Mouse (Mus musculus) heart, embryonic 16.5 days (tissue): ENCODE measurements around the gene Slc4a1. TPM values are rescaled to one million over a fixed set of nuclear protein-coding genes. Genes with fewer than 3 reads are reported as not detected.

Experiments used
- ATAC-seq: fragments of 200-750 bp; cut with Nextera tagmentation; replicated peaks from 2 replicates; pipeline ENCODE4 v1.8.0; 2017; ENCODE audit warnings: moderate number of reproducible peaks; ENCODE audit not compliant: insufficient read depth, low FRiP score; ENCODE audit errors: extremely low read depth
- H3K27ac ChIP-seq: fragments of 300-500 bp; sonication (generic); 2 replicates; pipeline ENCODE4 v1.5.1; 2014; ENCODE audit warnings: mild to moderate bottlenecking, low read length, control low read depth, moderate library complexity
- H3K27me3 ChIP-seq: fragments of 300-500 bp; sonication (generic); 2 replicates; pipeline ENCODE4 v1.6.1; 2014; ENCODE audit warnings: low read length, mixed read lengths; ENCODE audit not compliant: control insufficient read depth, insufficient read depth
- H3K36me3 ChIP-seq: fragments of 300-500 bp; sonication (generic); 2 replicates; pipeline ENCODE4 v1.6.1; 2014; ENCODE audit not compliant: control insufficient read depth, insufficient read depth
- H3K4me1 ChIP-seq: fragments of 300-500 bp; sonication (generic); 2 replicates; pipeline ENCODE4 v1.6.1; 2014; ENCODE audit warnings: low read length, mixed read lengths; ENCODE audit not compliant: control insufficient read depth, insufficient read depth
- H3K4me2 ChIP-seq: fragments of 300-500 bp; sonication (generic); 2 replicates; pipeline ENCODE4 v1.6.1; 2014; ENCODE audit warnings: low read depth, mild to moderate bottlenecking, control low read depth, low read length
- H3K4me3 ChIP-seq: fragments of 300-500 bp; sonication (generic); 2 replicates; pipeline ENCODE4 v1.5.1; 2014; ENCODE audit warnings: mild to moderate bottlenecking, control low read depth, low read length
- H3K9ac ChIP-seq: fragments of 300-500 bp; sonication (generic); 2 replicates; pipeline ENCODE4 v1.6.1; 2014; ENCODE audit warnings: low read length, control low read depth
- H3K9me3 ChIP-seq: fragments of 300-500 bp; sonication (generic); replicated peaks from 2 replicates; pipeline ENCODE4 v1.6.1; 2016; ENCODE audit warnings: low read length; ENCODE audit not compliant: control insufficient read depth
- WGBS: fragments of 180-500 bp; shearing (Covaris S2); extraction: QIAGEN DNeasy Blood & Tissue Kit; methylation state at CpG from one replicate; pipeline ENCODE4 v1.1.7; 2014; 5-methylcytosine and 5-hydroxymethylcytosine counted together
- polyA plus RNA-seq: library from polyadenylated mRNA; unstranded; fragments of >200 nt; fragmentation: Nextera tagmentation; extraction: Ambion mirVana; gene quantifications from 2 replicates; pipeline ENCODE4 v1.2.1, GENCODE M21; 2015

Gene Slc4a1
- polyA plus RNA-seq, 1 experiment from 2014 or later: 14.9 TPM

- ATAC-seq: no peak
- H3K9me3 ChIP-seq: no peaks in the 10 kb centered on the region
- peak overlapping the region; percentile 97 for H3K4me2 ChIP-seq
- H3K9ac ChIP-seq: peak overlapping the region; percentile 97
- H3K36me3 ChIP-seq: peaks cover 13% of the 10 kb centered on the region
- peaks cover 14% of the 10 kb centered on the region for H3K4me1 ChIP-seq
- H3K4me3 ChIP-seq: peak overlapping the region; percentile 96
- under 1% methylated on average over 53 of the region's 84 CpGs for WGBS
- H3K27ac ChIP-seq: peak overlapping the region; percentile 99
- no peaks in the 10 kb centered on the region for H3K27me3 ChIP-seq
Observed at GRCm38 (mm10) chr11:102318576-102319409, 47.2 kb downstream of the Slc4a1 start.

- Histone ChIP-seq H3K4me2 (peak overlapping the region; percentile 97), H3K27ac (peak overlapping the region; percentile 99), H3K4me1 (peaks cover 14% of the 10 kb centered on the region), H3K27me3 (no peaks in the 10 kb centered on the region), H3K9me3 (no peaks in the 10 kb centered on the region), H3K4me3 (peak overlapping the region; percentile 96), H3K9ac (peak overlapping the region; percentile 97), H3K36me3 (peaks cover 21% of the 10 kb centered on the region)
- peak; percentile 60 for ATAC-seq
- 0% methylated on average over 46 of the region's 77 CpGs for WGBS
Observed at GRCm38 (mm10) chr11:102317901-102318575, 48.0 kb downstream of the Slc4a1 start.

DNA sequence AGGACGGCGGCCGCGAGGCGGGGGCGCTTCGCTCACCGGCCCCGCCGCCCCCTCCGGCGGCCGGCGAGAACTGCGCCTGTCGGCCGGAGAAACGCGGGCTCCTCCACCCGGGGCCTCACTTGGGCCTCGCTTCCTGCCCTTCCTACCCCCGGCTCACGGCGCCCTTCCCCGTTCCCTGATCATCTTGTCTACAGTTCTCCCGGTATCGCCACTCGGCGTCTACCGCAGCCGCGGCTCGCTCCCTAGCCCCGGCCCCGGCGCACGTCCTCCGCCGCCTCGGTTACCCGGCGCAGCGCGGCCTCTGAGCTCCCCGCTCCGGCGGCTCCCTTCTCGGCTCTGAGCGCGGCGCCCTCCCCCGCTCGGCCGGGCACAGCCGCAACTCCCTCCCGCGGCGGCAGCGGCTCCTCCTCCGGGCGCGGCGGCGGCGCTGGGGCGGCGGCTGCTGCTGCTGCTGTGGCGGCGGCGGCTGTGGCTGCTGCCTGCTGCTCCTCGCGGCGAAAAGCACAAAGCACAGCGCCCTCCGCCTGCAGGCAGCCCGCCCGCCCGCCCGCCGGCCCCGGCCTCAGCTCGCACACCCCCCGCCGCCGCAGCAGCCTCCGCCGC lies 48.6 kb downstream of the Slc4a1 start:
- H3K27me3 ChIP-seq: no peaks in the 10 kb centered on the region
- H3K9me3 ChIP-seq: no peaks in the 10 kb centered on the region
- peak overlapping the region; percentile 97 for H3K4me2 ChIP-seq
- H3K4me3 ChIP-seq: peak overlapping the region; percentile 96
- peaks cover 14% of the 10 kb centered on the region for H3K4me1 ChIP-seq
- ATAC-seq: 0 out of 2 replicates have a peak, but pooled peaks have one; percentile 3
- peak overlapping the region; percentile 97 for H3K9ac ChIP-seq
- under 1% methylated on average over 84 of the region's 87 CpGs for WGBS
- peak overlapping the region; percentile 99 for H3K27ac ChIP-seq
- peaks cover 26% of the 10 kb centered on the region for H3K36me3 ChIP-seq

GRCm38 (mm10) chr11:102316572-102317297 lies 49.3 kb downstream of the Slc4a1 start:
- Histone ChIP-seq H3K27ac (peak overlapping the region; percentile 99), H3K4me2 (peak overlapping the region; percentile 97), H3K27me3 (no peaks in the 10 kb centered on the region), H3K36me3 (peaks cover 26% of the 10 kb centered on the region), H3K4me1 (peaks cover 14% of the 10 kb centered on the region), H3K4me3 (peak overlapping the region; percentile 96), H3K9ac (peak overlapping the region; percentile 97), H3K9me3 (no peaks in the 10 kb centered on the region)
- peak; percentile 43 for ATAC-seq
- under 1% methylated on average over 62 of the region's 80 CpGs for WGBS

DNA sequence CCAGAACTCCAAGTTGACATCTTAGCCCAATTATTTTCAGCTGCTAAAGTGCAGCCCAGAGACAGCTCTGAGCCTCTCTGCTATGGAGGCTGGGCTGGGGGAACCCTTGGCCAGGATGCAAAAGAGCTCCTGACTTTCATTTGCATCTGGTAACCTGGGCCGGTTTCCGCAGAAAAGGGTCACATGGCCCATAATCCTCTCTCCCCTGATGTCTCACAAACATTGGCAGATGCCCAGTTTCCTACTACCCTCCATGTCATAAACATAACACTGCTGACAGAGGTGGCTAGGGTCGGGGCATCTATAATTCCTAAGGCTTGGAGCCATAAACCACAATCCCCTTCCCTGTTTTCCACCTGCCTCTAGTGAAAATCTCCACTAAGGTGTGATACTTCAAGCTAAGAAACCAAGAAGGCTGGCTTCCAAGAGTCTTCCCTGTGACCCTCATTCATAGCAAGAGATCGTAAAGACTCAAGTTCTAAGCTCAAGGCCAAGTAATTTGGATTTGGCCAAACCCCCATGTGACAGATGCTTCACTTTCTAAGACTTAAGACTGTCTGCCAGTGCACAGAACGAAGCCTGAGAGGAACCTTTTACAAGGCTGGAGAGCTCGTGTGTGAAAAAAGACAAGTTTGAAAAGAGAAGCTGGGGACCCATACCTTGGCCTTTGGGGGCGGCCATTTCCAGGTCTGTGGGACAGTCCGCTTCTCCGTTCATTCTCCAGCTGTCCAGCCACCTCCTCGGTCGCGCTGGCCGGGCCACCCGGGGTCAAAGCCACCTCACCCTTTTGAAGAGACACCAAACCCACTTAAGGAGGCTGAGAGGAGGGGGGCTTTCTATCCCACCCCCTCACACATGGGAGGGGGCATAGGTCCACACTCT lies 50.1 kb downstream of the Slc4a1 start:
- ATAC-seq: no peak
- peak overlapping the region; percentile 97 for H3K9ac ChIP-seq
- H3K9me3 ChIP-seq: no peaks in the 10 kb centered on the region
- H3K4me3 ChIP-seq: peak overlapping the region; percentile 96
- H3K4me2 ChIP-seq: peak overlapping the region; percentile 97
- no peaks in the 10 kb centered on the region for H3K27me3 ChIP-seq
- 15% methylated on average over 14 of the region's 14 CpGs for WGBS
- H3K4me1 ChIP-seq: peaks cover 16% of the 10 kb centered on the region
- H3K36me3 ChIP-seq: peaks cover 26% of the 10 kb centered on the region
- peak overlapping the region; percentile 99 for H3K27ac ChIP-seq

DNA sequence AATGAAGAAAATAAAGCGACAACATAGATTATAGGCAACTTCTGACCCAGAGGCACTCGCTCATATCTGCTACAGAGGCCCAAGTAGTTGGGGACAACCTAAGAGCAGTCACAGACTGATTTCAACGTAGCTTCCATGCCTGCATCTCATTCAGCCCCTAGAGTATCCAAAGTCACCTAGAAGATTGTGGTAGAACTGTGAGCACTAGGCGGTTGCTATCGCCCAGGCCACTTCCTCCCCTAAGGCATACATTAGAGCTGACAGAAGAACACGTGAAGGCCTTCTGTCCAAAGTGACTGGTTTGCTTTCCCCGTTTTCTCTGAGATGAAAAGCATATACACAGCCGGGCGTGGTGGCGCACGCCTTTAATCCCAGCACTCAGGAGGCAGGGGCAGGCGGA lies 51.7 kb downstream of the Slc4a1 start:
- H3K4me3 ChIP-seq: no peak overlapping the region
- no peak overlapping the region for H3K9ac ChIP-seq
- no peak for ATAC-seq
- no peaks in the 10 kb centered on the region for H3K27me3 ChIP-seq
- peaks cover 27% of the 10 kb centered on the region for H3K4me1 ChIP-seq
- 86% methylated on average over 12 of the region's 12 CpGs for WGBS
- H3K36me3 ChIP-seq: peaks cover 32% of the 10 kb centered on the region
- no peaks in the 10 kb centered on the region for H3K9me3 ChIP-seq
- H3K27ac ChIP-seq: no peak overlapping the region
- H3K4me2 ChIP-seq: no peak overlapping the region

DNA sequence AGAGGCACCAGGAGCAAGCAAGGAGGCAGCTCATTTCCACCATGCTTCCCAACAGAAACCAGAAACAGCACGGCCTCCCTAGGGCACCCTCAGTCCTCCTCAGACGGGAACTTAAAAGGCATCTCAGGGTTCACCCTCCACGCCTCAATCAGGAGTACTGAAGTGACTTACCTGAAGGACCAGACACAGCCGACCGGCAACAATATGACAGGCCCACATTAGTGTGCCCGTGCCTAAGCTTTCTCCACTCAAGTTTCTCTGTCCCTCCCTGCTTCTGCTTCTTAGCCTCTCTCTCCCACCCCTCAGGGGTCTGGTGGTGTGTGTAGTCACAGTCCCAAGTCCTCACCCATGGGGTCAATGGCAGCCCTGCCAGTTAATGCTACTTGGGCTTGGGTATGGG lies 53.4 kb downstream of the Slc4a1 start:
- Histone ChIP-seq H3K4me1 (peaks cover 33% of the 10 kb centered on the region), H3K27ac (no peak overlapping the region), H3K4me3 (no peak overlapping the region), H3K27me3 (no peaks in the 10 kb centered on the region), H3K4me2 (no peak overlapping the region), H3K9me3 (no peaks in the 10 kb centered on the region), H3K9ac (no peak overlapping the region), H3K36me3 (peaks cover 38% of the 10 kb centered on the region)
- ATAC-seq: no peak
- 84% methylated on average over 6 of the region's 6 CpGs for WGBS

DNA sequence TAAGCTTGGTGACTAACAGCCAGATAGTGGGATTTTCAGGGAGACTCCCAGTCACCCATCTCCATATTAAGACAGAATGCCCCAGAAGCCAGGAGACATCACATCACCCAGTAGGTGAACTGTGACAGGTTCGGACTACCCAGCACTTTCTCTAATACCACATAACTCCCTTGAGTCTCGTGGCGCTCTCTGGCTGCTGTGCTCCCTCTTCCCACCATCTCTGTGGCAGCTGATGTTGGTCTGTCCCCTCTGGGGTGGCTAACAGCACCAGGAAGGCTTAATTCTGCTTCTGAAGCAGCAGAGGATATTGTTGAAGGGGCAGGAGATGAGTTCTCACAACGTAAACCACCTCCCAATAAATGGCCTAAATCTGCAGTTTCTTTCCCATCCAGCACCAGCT lies 54.0 kb downstream of the Slc4a1 start:
- Histone ChIP-seq H3K4me2 (no peak overlapping the region), H3K4me1 (peaks cover 33% of the 10 kb centered on the region), H3K4me3 (no peak overlapping the region), H3K36me3 (peaks cover 44% of the 10 kb centered on the region), H3K9me3 (no peaks in the 10 kb centered on the region), H3K27me3 (no peaks in the 10 kb centered on the region), H3K27ac (no peak overlapping the region), H3K9ac (no peak overlapping the region)
- 92% methylated on average over 4 of the region's 4 CpGs for WGBS
- ATAC-seq: no peak
